Mouse (Mus musculus): ENCODE measurements around the gene Cyren. TPM values are rescaled to one million over a fixed set of nuclear protein-coding genes. Genes with fewer than 3 reads are reported as not detected.

The Cyren gene
- polyA plus RNA-seq, 1 experiment, result 23.2 TPM

DNA sequence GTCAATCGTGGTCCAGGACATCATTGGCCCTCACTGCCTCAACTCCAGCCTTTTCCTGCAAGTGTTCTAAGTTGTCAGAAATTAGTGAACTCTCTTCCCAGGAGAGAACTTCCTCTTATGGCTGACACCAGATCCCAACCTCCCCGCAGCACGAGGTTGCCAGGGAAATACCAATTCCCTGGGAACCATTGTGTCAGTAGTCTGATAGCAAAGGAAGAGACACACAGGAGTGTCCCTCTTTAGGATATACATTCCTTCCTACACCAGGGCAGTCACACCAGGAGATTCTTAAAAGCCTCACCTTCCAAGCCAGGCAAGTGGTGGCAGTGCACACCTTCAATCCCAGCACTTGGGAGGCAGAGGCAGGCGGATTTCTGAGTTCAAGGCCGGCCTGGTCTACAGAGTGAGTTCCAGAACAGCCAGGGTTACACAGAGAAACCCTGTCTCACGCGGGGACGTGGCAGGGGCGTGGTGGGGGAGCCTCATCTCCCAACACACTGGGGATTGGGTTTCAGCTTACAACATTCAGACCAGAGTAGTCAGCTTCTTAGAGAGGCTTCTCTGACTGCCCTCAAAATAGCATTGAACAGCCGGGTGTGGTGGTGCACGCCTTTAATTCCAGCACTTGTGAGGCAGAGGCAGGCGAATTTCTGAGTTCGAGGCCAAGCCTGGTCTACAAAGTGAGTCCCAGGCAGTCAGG lies 35.6 kb upstream of the Cyren start:
- 87% methylated on average over 13 of the region's 13 CpGs for WGBS
- Histone ChIP-seq H3K4me1 (ENCODE audit: control insufficient read depth, insufficient read depth, low read length) (no peaks in the 10 kb centered on the region; the same call in 1 of the 2 replicates), H3K27ac (ENCODE audit: control insufficient read depth, insufficient read depth, low read depth, low read length, poor library complexity) (no peak overlapping the region), H3K4me3 (replicated peaks; ENCODE audit: control insufficient read depth, low read depth, low read length) (no peak overlapping the region)
- no peak for TF ChIP-seq CTCF (IDR thresholded peaks at IDR 0.05; ENCODE audit: control insufficient read depth, insufficient read depth, low read length)
- TF ChIP-seq POLR2A (IDR thresholded peaks at IDR 0.05; ENCODE audit: borderline replicate concordance, control insufficient read depth, low read depth, low read length), result no peak

- Histone ChIP-seq H3K27ac (ENCODE audit: control insufficient read depth, insufficient read depth, low read depth, low read length, poor library complexity) (peak within 1 kb of the TSS; percentile 79), H3K4me1 (ENCODE audit: control insufficient read depth, insufficient read depth, low read length) (peaks cover 3% of the 10 kb centered on the region; the same call in 1 of the 2 replicates), H3K4me3 (replicated peaks; ENCODE audit: control insufficient read depth, low read depth, low read length) (peak within 1 kb of the TSS; percentile 92)
- TF ChIP-seq POLR2A (IDR thresholded peaks at IDR 0.05; ENCODE audit: borderline replicate concordance, control insufficient read depth, low read depth, low read length) (peak; percentile 84; the same call in 1 of the 2 replicates), CTCF (IDR thresholded peaks at IDR 0.05; ENCODE audit: control insufficient read depth, insufficient read depth, low read length) (no peak)
- under 1% methylated on average over 64 of the region's 64 CpGs for WGBS
Observed at GRCm38 (mm10) chr6:34910371-34911219, 32.7 kb upstream of the Cyren start, which contains the start of gene Wdr91. Gene Wdr91 (minus strand): TSS chr6:34910876.

DNA sequence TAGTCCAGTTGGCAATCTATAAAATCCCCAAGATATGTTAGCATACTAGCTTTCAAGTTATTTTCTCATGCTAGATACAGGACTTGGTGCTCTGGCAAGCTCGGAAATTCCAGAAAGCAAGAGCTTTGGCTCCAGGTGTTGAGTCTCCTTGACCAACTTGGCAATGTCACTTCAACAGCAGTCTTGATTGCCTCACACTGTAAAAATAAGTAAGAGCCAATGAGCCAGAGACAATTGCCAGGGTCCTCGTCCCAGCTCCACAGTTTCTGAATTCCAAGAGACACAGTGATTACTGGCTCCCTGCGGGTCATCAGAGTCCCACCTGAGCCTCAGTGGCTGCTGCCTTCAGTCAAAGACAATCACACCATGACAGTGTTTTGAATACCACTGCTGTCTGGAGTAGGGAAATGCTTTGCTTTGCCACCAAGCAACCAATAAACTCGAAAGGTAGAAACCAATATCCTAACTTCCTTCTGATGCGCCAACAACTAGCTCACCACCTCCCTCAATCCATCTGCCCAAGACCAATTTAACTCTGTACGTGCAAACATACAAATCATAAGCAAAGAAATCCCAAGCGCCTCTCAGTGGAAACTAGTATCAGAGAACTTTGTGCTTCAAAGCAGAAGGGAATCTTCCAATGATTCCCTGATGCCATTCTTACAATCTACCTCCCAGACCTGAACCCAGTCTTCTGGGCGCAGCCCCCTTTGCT lies 31.9 kb upstream of the Cyren start:
- 49% methylated on average over 8 of the region's 8 CpGs for WGBS
- Histone ChIP-seq H3K4me1 (ENCODE audit: control insufficient read depth, insufficient read depth, low read length) (peaks cover 3% of the 10 kb centered on the region; the same call in 1 of the 2 replicates), H3K4me3 (replicated peaks; ENCODE audit: control insufficient read depth, low read depth, low read length) (peak overlapping the region; percentile 92), H3K27ac (ENCODE audit: control insufficient read depth, insufficient read depth, low read depth, low read length, poor library complexity) (peak overlapping the region; percentile 79; the same call in 1 of the 2 replicates)
- no peak for TF ChIP-seq CTCF (IDR thresholded peaks at IDR 0.05; ENCODE audit: control insufficient read depth, insufficient read depth, low read length)
- no peak for TF ChIP-seq POLR2A (IDR thresholded peaks at IDR 0.05; ENCODE audit: borderline replicate concordance, control insufficient read depth, low read depth, low read length)

GRCm38 (mm10) chr6:34907696-34908260 lies 29.9 kb upstream of the Cyren start:
- H3K27ac ChIP-seq (ENCODE audit: control insufficient read depth, insufficient read depth, low read depth, low read length, poor library complexity), result peak overlapping the region; percentile 82
- H3K4me3 ChIP-seq (replicated peaks; ENCODE audit: control insufficient read depth, low read depth, low read length), result no peak overlapping the region
- 77% methylated on average over 18 of the region's 18 CpGs for WGBS
- TF ChIP-seq POLR2A (IDR thresholded peaks at IDR 0.05; ENCODE audit: borderline replicate concordance, control insufficient read depth, low read depth, low read length), result no peak
- TF ChIP-seq CTCF (IDR thresholded peaks at IDR 0.05; ENCODE audit: control insufficient read depth, insufficient read depth, low read length), result no peak
- peaks cover 3% of the 10 kb centered on the region; the same call in 1 of the 2 replicates for H3K4me1 ChIP-seq (ENCODE audit: control insufficient read depth, insufficient read depth, low read length)

DNA sequence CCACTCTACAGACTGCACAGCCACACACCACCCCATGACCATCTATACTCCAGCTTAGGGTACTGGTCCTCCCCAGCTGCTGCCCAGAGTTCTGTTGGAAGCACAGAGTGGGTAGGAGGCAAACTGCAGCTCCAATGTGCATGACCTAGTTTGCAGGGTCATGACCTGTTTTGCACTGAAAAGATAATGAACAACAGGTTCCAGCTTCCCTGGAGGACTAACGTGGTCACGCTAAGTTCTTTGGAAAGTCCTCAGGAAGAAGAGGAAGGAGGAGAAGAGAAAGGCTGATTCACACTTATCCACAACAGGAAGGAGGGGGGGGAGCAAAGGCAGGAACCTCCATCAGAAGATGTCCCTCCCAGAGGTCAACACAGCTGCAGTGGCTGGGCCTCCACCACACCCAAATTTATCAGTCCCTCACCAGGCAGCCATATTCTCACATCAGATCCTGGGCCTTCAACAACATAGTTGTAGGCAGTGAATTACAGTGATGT lies 29.3 kb upstream of the Cyren start:
- WGBS, result 33% methylated on average over 2 of the region's 2 CpGs
- H3K4me1 ChIP-seq (ENCODE audit: control insufficient read depth, insufficient read depth, low read length), result peaks cover 3% of the 10 kb centered on the region; the same call in 1 of the 2 replicates
- H3K27ac ChIP-seq (ENCODE audit: control insufficient read depth, insufficient read depth, low read depth, low read length, poor library complexity), result peak overlapping the region; percentile 82
- no peak for TF ChIP-seq CTCF (IDR thresholded peaks at IDR 0.05; ENCODE audit: control insufficient read depth, insufficient read depth, low read length)
- no peak for TF ChIP-seq POLR2A (IDR thresholded peaks at IDR 0.05; ENCODE audit: borderline replicate concordance, control insufficient read depth, low read depth, low read length)
- no peak overlapping the region for H3K4me3 ChIP-seq (replicated peaks; ENCODE audit: control insufficient read depth, low read depth, low read length)

DNA sequence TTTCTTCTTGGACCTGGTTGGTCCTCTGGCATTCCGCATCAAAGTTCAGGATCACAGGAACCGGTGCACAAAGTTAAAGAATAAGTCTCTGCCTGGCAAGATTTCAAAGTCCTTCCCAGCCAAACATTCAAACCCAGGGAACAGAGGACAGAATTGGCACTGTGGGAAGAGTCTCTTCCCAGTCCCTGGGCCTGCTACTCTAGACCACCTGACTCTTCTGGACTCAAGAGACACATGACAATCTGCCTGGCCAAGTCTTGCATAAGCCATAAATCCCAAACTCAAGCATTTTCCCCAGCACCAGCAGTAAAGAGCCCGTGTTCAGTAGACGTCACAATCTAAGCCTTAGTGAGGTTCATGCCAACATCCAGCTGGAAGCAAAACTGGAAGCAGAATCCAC lies 28.8 kb upstream of the Cyren start:
- 84% methylated on average over 4 of the region's 4 CpGs for WGBS
- H3K4me1 ChIP-seq (ENCODE audit: control insufficient read depth, insufficient read depth, low read length), result peaks cover 3% of the 10 kb centered on the region; the same call in 1 of the 2 replicates
- 0 out of 2 replicates have a peak overlapping the region, but pooled peaks have one; percentile 55 for H3K27ac ChIP-seq (ENCODE audit: control insufficient read depth, insufficient read depth, low read depth, low read length, poor library complexity)
- H3K4me3 ChIP-seq (replicated peaks; ENCODE audit: control insufficient read depth, low read depth, low read length), result no peak overlapping the region
- TF ChIP-seq CTCF (IDR thresholded peaks at IDR 0.05; ENCODE audit: control insufficient read depth, insufficient read depth, low read length), result no peak
- no peak for TF ChIP-seq POLR2A (IDR thresholded peaks at IDR 0.05; ENCODE audit: borderline replicate concordance, control insufficient read depth, low read depth, low read length)

- TF ChIP-seq CTCF (IDR thresholded peaks at IDR 0.05; ENCODE audit: control insufficient read depth, insufficient read depth, low read length) (no peak), POLR2A (IDR thresholded peaks at IDR 0.05; ENCODE audit: borderline replicate concordance, control insufficient read depth, low read depth, low read length) (no peak)
- Histone ChIP-seq H3K4me3 (replicated peaks; ENCODE audit: control insufficient read depth, low read depth, low read length) (no peak overlapping the region), H3K4me1 (ENCODE audit: control insufficient read depth, insufficient read depth, low read length) (peaks cover 3% of the 10 kb centered on the region; the same call in 1 of the 2 replicates), H3K27ac (ENCODE audit: control insufficient read depth, insufficient read depth, low read depth, low read length, poor library complexity) (no peak overlapping the region)
- 75% methylated on average over 2 of the region's 2 CpGs for WGBS
Observed at GRCm38 (mm10) chr6:34906125-34906524, 28.3 kb upstream of the Cyren start.

All from bone marrow, adult 2 months (tissue).